Mouse (Mus musculus): ENCODE results near the gene Shc4. TPM values are rescaled to one million over a fixed set of nuclear protein-coding genes. Genes with fewer than 3 reads are reported as not detected.

The Shc4 gene
- total and polyA plus RNA-seq, 3 experiments = 0.14 to 1.0 (median 0.83) TPM

DNA sequence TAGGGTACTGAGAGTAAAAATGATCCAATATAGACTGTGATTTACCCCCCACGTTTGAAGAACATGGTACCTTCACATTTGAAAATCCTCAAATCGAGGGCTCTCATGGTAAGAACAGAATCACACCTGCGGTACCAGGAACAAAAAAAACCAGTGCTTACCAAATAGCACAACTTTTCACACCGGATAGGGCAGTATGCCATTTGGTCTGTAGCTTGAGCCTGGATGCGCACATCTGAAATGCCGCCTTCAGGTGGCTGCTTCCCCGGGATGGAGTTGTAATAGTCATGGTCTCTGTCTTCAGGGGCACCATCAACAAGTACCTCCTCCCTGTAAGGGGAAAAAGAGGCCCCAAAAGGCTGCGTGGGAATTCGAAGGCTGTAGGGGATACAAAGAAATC is 68.6 kb downstream of the Shc4 start:
- Histone ChIP-seq H3K4me3 (ENCODE audit: low read depth, low read length) (no peak overlapping the region), H3K36me3 (replicated peaks) (no peaks in the 10 kb centered on the region), H3K4me1 (ENCODE audit: insufficient read depth, low read depth, low read length) (0 out of 2 replicates have a peak, but pooled peaks cover 4% of the 10 kb centered on the region), H3K27me3 (ENCODE audit: insufficient read depth, low read length) (peaks cover under 1% of the 10 kb centered on the region), H3K9me3 (replicated peaks) (0 out of 2 replicates have a peak, but pooled peaks cover 3% of the 10 kb centered on the region)
- ATAC-seq (ENCODE audit: extremely low read depth, insufficient number of reproducible peaks, low FRiP score, poor library complexity, severe bottlenecking) (no peak), DNase-seq (ENCODE audit: low spot score) (no peak)
- TF ChIP-seq GATA1 (IDR thresholded peaks at IDR 0.05; ENCODE audit: borderline replicate concordance, low read length) (no peak), GATA2 (IDR thresholded peaks at IDR 0.05; ENCODE audit: borderline replicate concordance, low read depth, low read length) (no peak)

GRCm38 (mm10) chr2:125653286-125653685 is 70.7 kb downstream of the Shc4 start:
- no peak for DNase-seq (ENCODE audit: low spot score)
- TF ChIP-seq CTCF (IDR thresholded peaks at IDR 0.05; ENCODE audit: low read depth, low read length) (no peak), POLR2AphosphoS5 (IDR thresholded peaks at IDR 0.05; ENCODE audit: insufficient replicate concordance, low read depth, low read length) (no peak), TAL1 (conservative IDR thresholded peaks at IDR 0.05; ENCODE audit: low read depth, low read length) (no peak), GATA1 (IDR thresholded peaks at IDR 0.05; ENCODE audit: borderline replicate concordance, low read length) (no peak)
- Histone ChIP-seq H3K9me3 (replicated peaks) (no peaks in the 10 kb centered on the region), H3K4me1 (ENCODE audit: insufficient read depth, low read depth, low read length) (0 out of 2 replicates have a peak, but pooled peaks cover 6% of the 10 kb centered on the region), H3K36me3 (replicated peaks) (no peaks in the 10 kb centered on the region), H3K4me3 (ENCODE audit: low read depth, low read length) (no peak overlapping the region), H3K27me3 (ENCODE audit: insufficient read depth, low read length) (peaks cover 16% of the 10 kb centered on the region)
- ATAC-seq (ENCODE audit: extremely low read depth, insufficient number of reproducible peaks, low FRiP score, poor library complexity, severe bottlenecking) = no peak

- Histone ChIP-seq H3K4me1 (ENCODE audit: insufficient read depth, low read depth, low read length) (0 out of 2 replicates have a peak, but pooled peaks cover 6% of the 10 kb centered on the region), H3K4me3 (ENCODE audit: low read depth, low read length) (no peak overlapping the region), H3K9me3 (replicated peaks) (no peaks in the 10 kb centered on the region), H3K36me3 (replicated peaks) (no peaks in the 10 kb centered on the region), H3K27me3 (ENCODE audit: insufficient read depth, low read length) (peaks cover 24% of the 10 kb centered on the region)
- ATAC-seq (ENCODE audit: extremely low read depth, insufficient number of reproducible peaks, low FRiP score, poor library complexity, severe bottlenecking) (no peak), DNase-seq (ENCODE audit: low spot score) (no peak)
- TF ChIP-seq POLR2AphosphoS5 (IDR thresholded peaks at IDR 0.05; ENCODE audit: insufficient replicate concordance, low read depth, low read length) (no peak), CTCF (IDR thresholded peaks at IDR 0.05; ENCODE audit: low read depth, low read length) (no peak), GATA1 (IDR thresholded peaks at IDR 0.05; ENCODE audit: borderline replicate concordance, low read length) (no peak), TAL1 (conservative IDR thresholded peaks at IDR 0.05; ENCODE audit: low read depth, low read length) (no peak), GATA2 (IDR thresholded peaks at IDR 0.05; ENCODE audit: borderline replicate concordance, low read depth, low read length) (no peak)
Measured at GRCm38 (mm10) chr2:125651563-125651962, 72.4 kb downstream of the Shc4 start.

DNA sequence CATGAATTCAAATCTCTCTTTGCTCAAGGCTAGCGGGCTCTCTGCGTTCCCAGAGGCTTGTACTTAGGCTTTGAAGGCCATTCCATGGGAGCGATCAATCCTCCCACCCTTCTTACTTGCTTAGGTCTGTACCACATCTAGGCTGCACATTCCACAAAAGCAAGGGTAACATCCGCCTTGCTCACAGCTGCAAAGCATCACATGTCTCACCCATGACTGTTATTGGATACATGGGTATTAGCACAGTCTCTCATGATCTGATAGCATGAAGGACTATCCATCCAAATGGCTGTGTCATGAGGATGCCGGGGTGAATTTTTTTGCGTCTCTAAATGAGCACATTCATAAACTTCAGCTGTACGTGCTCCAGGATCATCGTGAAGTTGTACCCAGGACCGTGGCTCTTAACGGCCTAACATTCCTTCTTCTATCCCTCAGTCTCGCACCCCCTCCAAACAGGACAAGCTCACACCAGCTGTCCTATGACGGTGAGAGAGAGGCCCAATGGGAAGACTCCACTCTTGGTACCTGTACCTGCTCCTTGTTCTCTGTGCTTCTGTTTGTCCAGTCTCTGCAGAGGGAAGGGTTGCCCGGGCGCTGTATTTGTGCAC is 73.1 kb downstream of the Shc4 start:
- TF ChIP-seq GATA2 (IDR thresholded peaks at IDR 0.05; ENCODE audit: borderline replicate concordance, low read depth, low read length) (no peak), CTCF (IDR thresholded peaks at IDR 0.05; ENCODE audit: low read depth, low read length) (no peak), TAL1 (conservative IDR thresholded peaks at IDR 0.05; ENCODE audit: low read depth, low read length) (no peak), POLR2AphosphoS5 (IDR thresholded peaks at IDR 0.05; ENCODE audit: insufficient replicate concordance, low read depth, low read length) (no peak), GATA1 (IDR thresholded peaks at IDR 0.05; ENCODE audit: borderline replicate concordance, low read length) (no peak)
- no peak for ATAC-seq (ENCODE audit: extremely low read depth, insufficient number of reproducible peaks, low FRiP score, poor library complexity, severe bottlenecking)

DNA sequence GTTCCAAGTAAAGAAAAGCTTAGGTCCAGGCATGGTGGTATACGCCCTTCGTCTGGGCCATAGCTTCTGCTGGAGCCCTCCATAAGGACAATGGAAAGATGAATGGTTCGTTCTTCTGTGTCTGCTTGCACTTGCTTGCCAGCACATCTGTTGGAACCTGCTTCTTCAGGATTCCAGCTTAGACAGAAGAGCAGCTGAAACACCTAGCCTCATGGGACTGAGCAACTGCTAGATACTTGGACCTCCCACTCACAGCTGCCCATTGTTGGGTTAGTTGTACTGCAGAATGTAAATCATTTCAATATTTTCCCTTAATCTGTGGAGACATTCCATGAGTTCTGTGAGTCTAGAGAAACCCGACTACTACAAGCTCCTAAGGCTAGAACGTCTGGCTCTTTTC is 73.9 kb downstream of the Shc4 start:
- peaks cover 32% of the 10 kb centered on the region for H3K27me3 ChIP-seq (ENCODE audit: insufficient read depth, low read length)
- no peak for DNase-seq (ENCODE audit: low spot score)
- H3K4me3 ChIP-seq (ENCODE audit: low read depth, low read length) = no peak overlapping the region
- no peak for ATAC-seq (ENCODE audit: extremely low read depth, insufficient number of reproducible peaks, low FRiP score, poor library complexity, severe bottlenecking)
- peaks cover 7% of the 10 kb centered on the region; the same call in 1 of the 2 replicates for H3K4me1 ChIP-seq (ENCODE audit: insufficient read depth, low read depth, low read length)
- H3K36me3 ChIP-seq (replicated peaks) = no peaks in the 10 kb centered on the region
- TF ChIP-seq GATA1 (IDR thresholded peaks at IDR 0.05; ENCODE audit: borderline replicate concordance, low read length) (no peak), GATA2 (IDR thresholded peaks at IDR 0.05; ENCODE audit: borderline replicate concordance, low read depth, low read length) (no peak), CTCF (IDR thresholded peaks at IDR 0.05; ENCODE audit: low read depth, low read length) (no peak), POLR2AphosphoS5 (IDR thresholded peaks at IDR 0.05; ENCODE audit: insufficient replicate concordance, low read depth, low read length) (no peak), TAL1 (conservative IDR thresholded peaks at IDR 0.05; ENCODE audit: low read depth, low read length) (no peak)
- no peaks in the 10 kb centered on the region for H3K9me3 ChIP-seq (replicated peaks)

More for the DNA sequence above, 73.1 kb downstream of the Shc4 start:
- 0 out of 2 replicates have a peak, but pooled peaks cover 6% of the 10 kb centered on the region for H3K4me1 ChIP-seq (ENCODE audit: insufficient read depth, low read depth, low read length)
- H3K36me3 ChIP-seq (replicated peaks) = no peaks in the 10 kb centered on the region
- DNase-seq (ENCODE audit: low spot score) = no peak
- H3K27me3 ChIP-seq (ENCODE audit: insufficient read depth, low read length) = peaks cover 29% of the 10 kb centered on the region
- no peak overlapping the region for H3K4me3 ChIP-seq (ENCODE audit: low read depth, low read length)
- no peaks in the 10 kb centered on the region for H3K9me3 ChIP-seq (replicated peaks)

GRCm38 (mm10) chr2:125644912-125645311 is 79.0 kb downstream of the Shc4 start:
- no peak for TF ChIP-seq GATA1 (IDR thresholded peaks at IDR 0.05; ENCODE audit: borderline replicate concordance, low read length)
- DNase-seq (ENCODE audit: low spot score) (no peak), ATAC-seq (ENCODE audit: extremely low read depth, insufficient number of reproducible peaks, low FRiP score, poor library complexity, severe bottlenecking) (no peak)
- Histone ChIP-seq H3K4me1 (ENCODE audit: insufficient read depth, low read depth, low read length) (peaks cover 30% of the 10 kb centered on the region), H3K36me3 (replicated peaks) (no peaks in the 10 kb centered on the region), H3K9me3 (replicated peaks) (no peaks in the 10 kb centered on the region), H3K27me3 (ENCODE audit: insufficient read depth, low read length) (peaks cover 34% of the 10 kb centered on the region), H3K4me3 (ENCODE audit: low read depth, low read length) (no peak overlapping the region)
